Mouse (Mus musculus) midbrain, embryonic 11.5 days (tissue): ENCODE results near the gene Lingo3. TPM values are rescaled to one million over a fixed set of nuclear protein-coding genes. Genes with fewer than 3 reads are reported as not detected.
"Not testable (repeated sequence)": the region's sequence is repeated elsewhere in the genome, so short reads cannot be mapped to it uniquely, and the experiment has no call there.

Source experiments
- ATAC-seq: fragments of 200-750 bp; cut with Nextera tagmentation; 2 replicates; pipeline ENCODE4 v1.8.0; 2017; ENCODE audit warnings: moderate TSS enrichment, moderate library complexity; ENCODE audit not compliant: low FRiP score
- DNase-seq: peaks from one replicate; pipeline ENCODE4 v3.0.0; 2015; ENCODE audit warnings: low spot score; ENCODE audit errors: missing footprints
- H3K27ac ChIP-seq: fragments of 300-500 bp; sonication (generic); 2 replicates; pipeline ENCODE4 v1.5.1; 2014; ENCODE audit warnings: low read depth, low read length
- H3K27me3 ChIP-seq: fragments of 300-500 bp; sonication (generic); 2 replicates; pipeline ENCODE4 v1.6.1; 2014; ENCODE audit warnings: mild to moderate bottlenecking, low read length, moderate library complexity, mixed read lengths; ENCODE audit not compliant: control insufficient read depth, insufficient read depth
- H3K36me3 ChIP-seq: fragments of 300-500 bp; sonication (generic); 2 replicates; pipeline ENCODE4 v1.6.1; 2014; ENCODE audit warnings: mild to moderate bottlenecking, low read length, moderate library complexity, mixed read lengths; ENCODE audit not compliant: control insufficient read depth, insufficient read depth
- H3K4me1 ChIP-seq: fragments of 300-500 bp; sonication (generic); 2 replicates; pipeline ENCODE4 v1.6.1; 2014; ENCODE audit warnings: low read length; ENCODE audit not compliant: control insufficient read depth, insufficient read depth
- H3K4me2 ChIP-seq: fragments of 300-500 bp; sonication (generic); 2 replicates; pipeline ENCODE4 v1.6.1; 2014; ENCODE audit warnings: mild to moderate bottlenecking, moderate library complexity
- H3K4me3 ChIP-seq: fragments of 300-500 bp; sonication (generic); 2 replicates; pipeline ENCODE4 v1.5.1; 2014; ENCODE audit warnings: low read depth, low read length
- H3K9ac ChIP-seq: fragments of 300-500 bp; sonication (generic); 2 replicates; pipeline ENCODE4 v1.6.1; 2014; ENCODE audit warnings: low read length
- H3K9me3 ChIP-seq: fragments of 300-500 bp; sonication (generic); 2 replicates; pipeline ENCODE4 v1.6.1; 2016; ENCODE audit warnings: low read length; ENCODE audit not compliant: control insufficient read depth
- WGBS: fragments of 180-500 bp; shearing (Covaris S2); extraction: QIAGEN DNeasy Blood & Tissue Kit; methylation state at CpG from one replicate; pipeline ENCODE4 v1.1.7; 2014; 5-methylcytosine and 5-hydroxymethylcytosine counted together
- polyA plus RNA-seq: library from polyadenylated mRNA; unstranded; fragments of >200 nt; fragmentation: Nextera tagmentation; extraction: Ambion mirVana; gene quantifications from 2 replicates; pipeline ENCODE4 v1.2.1, GENCODE M21; 2014

Lingo3 gene
- polyA plus RNA-seq, 1 experiment from 2014 or later, result 0.55 TPM

- DNase-seq, result peak; percentile 79
- H3K36me3 ChIP-seq, result no peaks in the 10 kb centered on the region
- no peak overlapping the region for H3K9ac ChIP-seq
- H3K9me3 ChIP-seq, result no peaks in the 10 kb centered on the region
- H3K4me1 ChIP-seq, result peaks cover 3% of the 10 kb centered on the region; the same call in 1 of the 2 replicates
- no peak for ATAC-seq
- WGBS, result 55% methylated on average over 2 of the region's 2 CpGs
- no peak overlapping the region for H3K4me2 ChIP-seq
- peaks cover 33% of the 10 kb centered on the region for H3K27me3 ChIP-seq
- no peak overlapping the region for H3K4me3 ChIP-seq
- no peak overlapping the region for H3K27ac ChIP-seq
These were observed 5.4 kb downstream of the Lingo3 start for GRCm38 (mm10) chr10:80838346-80838912.

GRCm38 (mm10) chr10:80837827-80838226, 6.0 kb downstream of the Lingo3 start:
- H3K4me3 ChIP-seq, result no peak overlapping the region
- H3K9ac ChIP-seq, result no peak overlapping the region
- H3K4me2 ChIP-seq, result no peak overlapping the region
- peaks cover 4% of the 10 kb centered on the region for H3K4me1 ChIP-seq
- no peaks in the 10 kb centered on the region for H3K9me3 ChIP-seq
- H3K27ac ChIP-seq, result no peak overlapping the region
- WGBS, result 21% methylated on average over 2 of the region's 2 CpGs
- H3K36me3 ChIP-seq, result no peaks in the 10 kb centered on the region
- DNase-seq (peak; percentile 54), ATAC-seq (no peak)
- peaks cover 27% of the 10 kb centered on the region for H3K27me3 ChIP-seq

- Histone ChIP-seq H3K27ac (no peak overlapping the region), H3K9ac (no peak overlapping the region), H3K27me3 (peaks cover 21% of the 10 kb centered on the region), H3K4me2 (no peak overlapping the region), H3K4me3 (no peak overlapping the region), H3K4me1 (peaks cover 6% of the 10 kb centered on the region), H3K36me3 (no peaks in the 10 kb centered on the region), H3K9me3 (no peaks in the 10 kb centered on the region)
- WGBS, result 62% methylated on average over 7 of the region's 7 CpGs
- DNase-seq (peak; percentile 72), ATAC-seq (no peak)
These were observed 6.9 kb downstream of the Lingo3 start for GRCm38 (mm10) chr10:80836949-80837379.

GRCm38 (mm10) chr10:80835617-80836016, 8.2 kb downstream of the Lingo3 start:
- WGBS, result 51% methylated on average over 30 of the region's 30 CpGs

GRCm38 (mm10) chr10:80832818-80833217, 11.0 kb downstream of the Lingo3 start:
- H3K9me3 ChIP-seq, result no peaks in the 10 kb centered on the region
- H3K4me1 ChIP-seq, result peaks cover 23% of the 10 kb centered on the region
- H3K27ac ChIP-seq, result no peak overlapping the region

More at GRCm38 (mm10) chr10:80835617-80836016, 8.2 kb downstream of the Lingo3 start:
- ATAC-seq, result no peak
- no peaks in the 10 kb centered on the region for H3K36me3 ChIP-seq
- no peak overlapping the region for H3K4me3 ChIP-seq
- H3K27me3 ChIP-seq, result peaks cover 21% of the 10 kb centered on the region
- peaks cover 16% of the 10 kb centered on the region for H3K4me1 ChIP-seq
- no peak overlapping the region for H3K9ac ChIP-seq
- no peaks in the 10 kb centered on the region for H3K9me3 ChIP-seq
- H3K4me2 ChIP-seq, result no peak overlapping the region
- no peak for DNase-seq
- H3K27ac ChIP-seq, result no peak overlapping the region

GRCm38 (mm10) chr10:80831136-80831535, 12.7 kb downstream of the Lingo3 start:
- no peak overlapping the region for H3K4me3 ChIP-seq
- H3K9ac ChIP-seq, result no peak overlapping the region
- 0 out of 2 replicates have a peak, but pooled peaks have one; percentile 3 for ATAC-seq
- DNase-seq, result peak; percentile 93
- no peaks in the 10 kb centered on the region for H3K9me3 ChIP-seq
- H3K27ac ChIP-seq, result no peak overlapping the region
- H3K4me2 ChIP-seq, result no peak overlapping the region
- WGBS, result 3% methylated on average over 9 of the region's 9 CpGs
- H3K27me3 ChIP-seq, result peaks cover 19% of the 10 kb centered on the region
- peaks cover 27% of the 10 kb centered on the region for H3K4me1 ChIP-seq
- peaks cover 8% of the 10 kb centered on the region; the same call in 1 of the 2 replicates for H3K36me3 ChIP-seq

More at GRCm38 (mm10) chr10:80832818-80833217, 11.0 kb downstream of the Lingo3 start:
- no peak for ATAC-seq
- whole genome bisulfite sequencing, result 42% methylated on average over 7 of the region's 7 CpGs
- Histone ChIP-seq H3K4me2 (no peak overlapping the region), H3K36me3 (peaks cover 8% of the 10 kb centered on the region; the same call in 1 of the 2 replicates), H3K4me3 (no peak overlapping the region), H3K27me3 (peaks cover 21% of the 10 kb centered on the region), H3K9ac (no peak overlapping the region)
- no peak for DNase-seq

GRCm38 (mm10) chr10:80829359-80830278, 14.2 kb downstream of the Lingo3 start:
- Histone ChIP-seq H3K4me1 (peaks cover 27% of the 10 kb centered on the region), H3K9ac (no peak overlapping the region), H3K4me3 (0 out of 2 replicates have a peak overlapping the region, but pooled peaks have one; percentile 3), H3K36me3 (peaks cover 8% of the 10 kb centered on the region; the same call in 1 of the 2 replicates), H3K9me3 (no peaks in the 10 kb centered on the region), H3K27ac (no peak overlapping the region), H3K4me2 (no peak overlapping the region), H3K27me3 (peaks cover 4% of the 10 kb centered on the region)
- ATAC-seq, result no peak
- DNase-seq, result no peak
- 70% methylated on average over 1 of the region's 1 CpGs for WGBS

GRCm38 (mm10) chr10:80828587-80828986, 15.3 kb downstream of the Lingo3 start:
- not testable (repeated sequence) for H3K9me3 ChIP-seq, H3K27ac ChIP-seq, H3K27me3 ChIP-seq, H3K36me3 ChIP-seq, DNase-seq, ATAC-seq, H3K9ac ChIP-seq, H3K4me2 ChIP-seq
- 91% methylated on average over 9 of the region's 9 CpGs for WGBS
- H3K4me3 ChIP-seq, result 0 out of 2 replicates have a peak overlapping the region, but pooled peaks have one; percentile 78
- peaks cover 27% of the 10 kb centered on the region for H3K4me1 ChIP-seq
